Mouse (Mus musculus): ENCODE results near the gene Hpse.

Gene Hpse

DNA sequence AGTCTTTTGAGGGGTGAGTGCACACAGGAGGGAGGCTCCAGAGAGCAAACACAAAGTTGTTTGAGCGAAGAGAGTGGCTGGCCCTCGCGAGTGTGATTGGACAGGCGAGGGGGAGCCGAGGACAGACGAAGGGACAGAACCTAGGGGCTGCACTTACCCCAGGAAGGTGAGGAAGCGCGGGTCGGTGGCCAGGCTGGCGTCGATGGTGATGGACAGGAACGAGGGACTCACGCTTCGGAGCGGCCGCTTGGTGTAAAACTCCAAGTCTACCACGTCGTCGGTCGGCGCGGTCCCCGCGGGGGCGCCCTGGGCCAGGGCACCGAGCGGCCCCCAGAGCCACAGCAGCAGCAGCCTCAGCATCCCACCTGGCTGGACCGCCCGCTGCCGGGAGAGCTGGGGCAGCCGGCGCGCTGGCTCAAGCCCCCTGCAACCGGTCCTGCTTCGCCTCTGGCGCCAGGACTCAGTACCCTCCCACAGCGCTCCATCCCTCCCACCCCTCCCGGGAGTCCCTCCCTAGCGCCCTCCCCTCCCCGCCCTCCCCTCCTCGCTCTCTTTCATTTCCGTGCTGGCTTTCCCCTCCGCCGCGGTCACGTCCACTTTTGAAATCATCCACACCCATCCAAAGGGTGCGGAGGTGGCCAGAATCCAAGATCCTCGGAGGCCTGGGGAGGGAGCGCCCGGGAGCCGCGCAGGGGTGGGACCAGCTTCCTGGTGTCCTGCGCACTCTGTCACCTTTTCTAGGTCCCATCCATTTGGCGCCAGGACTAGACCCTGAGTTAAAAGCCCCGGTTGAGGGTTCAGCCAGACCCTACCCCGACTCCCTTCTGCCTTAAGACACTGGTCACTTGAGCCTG, at the start of gene Hpse:
TSS of gene Hpse (minus strand) at position 482 of the 854 bp plus-strand sequence.
- DNase-seq (ENCODE audit: low spot score in 2 of 2) = peak in 1 of 2 experiments; percentile 5

DNA sequence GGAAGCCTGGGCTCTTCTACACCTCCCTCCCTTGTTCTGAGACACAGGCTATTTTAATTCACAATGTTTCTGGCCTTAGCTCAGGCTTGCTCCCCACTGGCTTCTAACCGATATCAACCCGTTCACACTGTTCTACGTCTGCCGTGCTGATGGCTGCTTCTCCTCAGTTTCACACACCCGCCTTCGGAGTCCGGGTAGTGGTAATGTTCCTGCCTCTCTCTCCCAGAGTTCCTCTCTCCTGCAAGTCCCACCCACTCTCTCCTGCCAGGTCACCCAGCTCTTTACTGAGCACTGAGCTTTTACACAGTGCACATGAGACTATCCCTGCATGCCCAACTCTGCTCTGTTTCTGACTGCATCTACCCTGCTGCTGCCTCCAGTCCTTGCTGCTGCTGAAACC, 46.5 kb upstream of the Hpse start:
- peak in 1 of 2 experiments; percentile 20 for DNase-seq (ENCODE audit: low spot score in 2 of 2)

DNA sequence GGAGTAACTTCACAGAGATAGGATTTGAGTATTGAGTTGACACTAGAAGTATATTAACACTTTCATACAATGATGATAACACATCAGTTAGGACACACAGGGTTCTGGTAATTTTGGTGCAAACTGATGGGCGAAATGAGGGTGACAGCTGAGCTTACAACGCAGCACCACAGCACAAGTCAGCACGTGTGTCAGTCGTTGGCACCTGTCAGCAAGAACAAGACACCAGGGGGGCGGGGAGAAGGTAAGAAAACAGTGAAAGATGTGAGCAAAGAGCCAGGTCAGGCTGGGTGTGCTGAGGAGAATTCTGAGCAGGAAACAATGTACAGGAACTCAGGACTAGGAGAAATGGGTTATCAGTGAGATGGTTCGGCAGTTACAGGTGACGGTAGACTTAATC, 42.2 kb upstream of the Hpse start:
- no peak for DNase-seq (ENCODE audit: low spot score in 2 of 2)

DNA sequence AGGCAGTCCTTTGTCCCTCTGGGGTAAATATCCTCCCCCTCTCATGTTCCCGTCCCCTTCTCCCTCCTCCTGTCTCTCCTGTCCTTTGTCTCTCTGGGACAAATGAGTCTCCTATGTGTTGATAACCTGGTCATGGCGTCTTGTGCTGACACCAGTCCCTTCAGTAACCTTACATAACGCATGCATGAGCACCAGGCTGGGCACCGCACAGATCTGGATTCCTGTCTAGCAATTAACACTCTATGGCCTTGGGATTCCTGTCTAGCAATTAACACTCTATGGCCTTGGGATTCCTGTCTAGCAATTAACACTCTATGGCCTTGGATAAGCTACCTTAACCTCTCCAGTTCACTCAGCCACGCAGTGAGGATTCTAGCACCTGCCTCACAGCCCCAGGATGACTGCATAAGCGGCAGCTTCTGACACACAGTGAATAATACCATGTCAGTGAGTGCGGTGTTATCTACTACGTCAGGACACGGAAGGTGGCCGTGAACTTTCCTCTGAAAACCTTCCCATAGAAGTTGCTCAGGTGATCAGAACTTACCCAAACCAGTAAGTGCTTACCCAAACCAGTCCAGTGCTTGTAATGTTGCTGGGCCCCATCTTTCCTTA, 40.6 kb upstream of the Hpse start:
- no peak for DNase-seq (ENCODE audit: low spot score in 2 of 2)

DNA sequence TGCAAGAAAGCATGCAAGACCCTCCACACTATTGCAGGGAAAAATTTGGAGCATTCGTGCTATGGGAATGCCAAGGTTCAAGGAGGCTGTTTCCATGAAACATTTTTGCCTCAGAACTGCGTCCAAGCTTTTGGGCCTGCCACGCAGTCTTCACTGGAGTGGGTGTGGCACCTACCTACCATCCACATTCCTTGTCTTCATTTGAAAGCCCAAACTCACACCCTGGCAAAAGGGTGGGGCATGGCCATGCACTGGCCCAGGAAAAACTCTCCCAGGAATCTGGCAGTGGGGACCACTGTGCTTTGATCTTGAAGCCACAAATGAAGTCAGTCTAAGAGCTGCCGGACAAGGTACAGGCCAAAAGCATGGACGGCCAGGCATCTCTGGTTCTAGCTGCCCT, 38.6 kb upstream of the Hpse start:
- DNase-seq (ENCODE audit: low spot score in 2 of 2) = no peak

DNA sequence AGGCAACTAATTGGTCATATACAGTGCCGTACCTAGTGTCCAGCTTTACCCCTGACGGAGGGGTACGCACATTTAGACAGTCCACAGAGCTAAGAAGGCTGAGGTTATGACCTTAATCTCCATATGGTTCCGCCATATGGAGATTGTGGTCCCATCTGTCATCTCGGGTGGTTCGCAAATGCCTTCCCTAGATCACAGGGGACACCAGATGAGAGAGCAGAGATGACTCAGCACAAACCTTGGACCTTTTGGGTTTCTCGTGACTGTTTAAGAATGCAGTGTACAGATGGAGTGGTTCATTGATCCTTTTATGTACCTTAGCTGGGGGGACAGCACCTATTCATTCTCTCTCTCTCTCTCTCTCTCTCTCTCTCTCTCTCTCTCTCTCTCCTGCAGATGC, 33.9 kb upstream of the Hpse start:
- no peak for DNase-seq (ENCODE audit: low spot score in 2 of 2)

DNA sequence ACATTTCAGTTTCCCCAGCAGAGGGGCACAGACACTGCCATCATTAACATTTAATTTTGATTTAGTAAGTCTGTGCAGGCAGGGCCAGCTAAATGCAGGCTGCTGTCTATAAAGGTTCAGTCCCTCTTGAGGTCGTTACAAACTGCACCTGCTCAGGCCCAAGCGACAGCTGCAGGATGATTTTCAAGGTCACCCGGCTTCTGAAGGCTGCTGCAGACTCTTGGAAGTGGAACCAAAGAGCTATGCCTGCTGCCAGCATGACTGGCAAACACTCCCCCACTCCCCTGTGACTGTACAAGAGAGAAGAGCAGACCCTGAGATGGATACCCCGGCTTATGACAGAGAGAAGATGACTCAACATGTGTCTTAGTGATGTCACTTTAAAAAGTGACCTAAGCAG, 32.1 kb upstream of the Hpse start:
- DNase-seq (ENCODE audit: low spot score in 2 of 2) = no peak

DNA sequence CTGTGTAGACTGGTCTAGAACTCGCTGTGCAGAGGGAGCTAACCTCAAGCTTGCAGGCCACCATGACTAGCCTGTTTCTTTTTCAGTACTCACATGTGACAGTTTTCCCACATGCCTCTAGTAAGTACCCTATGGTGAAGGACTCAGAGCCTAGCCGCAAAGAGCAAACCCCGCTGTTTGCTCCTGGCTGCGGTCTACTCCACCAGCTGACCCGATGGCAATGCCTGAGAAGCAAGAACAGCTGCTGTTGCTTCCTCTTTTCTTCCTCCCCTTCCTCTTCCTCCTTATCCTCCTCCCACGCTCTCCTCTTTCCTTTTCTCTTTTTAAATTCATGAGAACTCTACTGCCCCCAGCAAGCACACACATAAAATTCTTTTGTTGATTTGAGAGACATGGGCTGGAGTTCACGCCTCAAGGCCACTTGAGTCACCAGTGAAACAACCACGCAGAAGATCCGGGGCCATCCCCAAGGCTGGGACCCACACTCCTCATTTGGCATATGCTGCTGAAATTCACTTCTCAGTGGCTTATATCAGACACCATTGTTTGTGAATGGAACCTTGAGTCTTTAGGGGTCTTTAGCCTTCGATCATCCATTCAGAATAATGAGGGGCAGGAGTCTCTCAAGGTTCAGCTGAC, 31.2 kb upstream of the Hpse start:
- no peak for DNase-seq (ENCODE audit: low spot score in 2 of 2)

DNA sequence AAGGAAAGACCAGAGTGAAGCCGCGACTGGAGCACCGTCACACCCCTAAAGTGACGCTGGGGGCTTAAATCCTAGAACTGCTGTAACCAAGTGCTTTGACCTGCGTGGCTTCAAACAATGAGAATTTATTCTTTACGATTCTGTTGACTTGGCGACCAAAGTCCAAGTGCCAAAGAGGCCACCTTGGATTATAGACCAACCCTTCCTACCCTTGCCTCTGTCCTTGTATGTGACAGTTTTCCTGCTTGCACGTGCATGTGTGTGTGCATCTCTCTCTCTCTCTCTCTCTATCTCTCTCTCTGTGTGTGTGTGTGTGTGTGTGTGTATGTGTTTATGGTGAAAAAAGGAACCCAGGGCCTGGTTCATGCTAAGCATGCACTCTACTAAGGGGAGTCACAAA, 19.3 kb upstream of the Hpse start:
- DNase-seq (ENCODE audit: low spot score in 2 of 2) = no peak

DNA sequence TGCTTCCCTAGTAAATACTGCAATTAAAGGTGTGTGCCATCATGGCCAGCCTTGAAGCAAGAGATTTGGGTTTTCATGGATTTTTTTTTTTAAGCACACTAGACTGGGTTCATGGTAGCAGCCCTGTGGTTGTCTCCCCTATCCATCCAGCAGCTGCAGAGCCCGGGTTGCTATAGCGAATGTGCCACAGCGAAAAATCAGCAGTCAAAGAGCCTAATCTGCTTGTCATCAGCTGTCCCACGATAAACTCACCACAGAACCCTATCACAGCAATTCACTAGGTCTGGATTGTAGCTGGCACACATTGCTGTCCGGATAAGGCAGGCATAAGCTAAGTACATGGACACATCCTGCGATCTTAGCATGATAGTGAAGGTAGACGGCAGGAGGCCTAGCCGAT, 17.4 kb upstream of the Hpse start:
- DNase-seq (ENCODE audit: low spot score in 2 of 2) = no peak

DNA sequence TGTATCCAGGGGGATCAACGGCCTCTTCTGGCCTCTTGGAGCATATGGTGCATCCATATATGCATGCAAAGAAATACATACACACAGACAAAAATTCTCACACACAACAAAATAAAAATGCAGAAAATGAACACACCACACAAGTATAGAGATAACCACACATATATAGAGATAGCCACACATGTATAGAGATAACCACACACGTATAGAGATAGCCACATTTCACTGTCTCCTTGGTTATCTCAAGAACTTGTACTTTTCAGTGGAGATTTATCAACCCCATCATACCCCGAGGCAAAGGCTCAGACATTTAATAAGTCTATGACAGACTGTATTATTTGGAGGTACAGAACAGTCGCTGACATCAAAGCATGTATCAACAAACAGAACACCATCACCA, 15.0 kb upstream of the Hpse start:
- no peak for DNase-seq (ENCODE audit: low spot score in 2 of 2)

DNA sequence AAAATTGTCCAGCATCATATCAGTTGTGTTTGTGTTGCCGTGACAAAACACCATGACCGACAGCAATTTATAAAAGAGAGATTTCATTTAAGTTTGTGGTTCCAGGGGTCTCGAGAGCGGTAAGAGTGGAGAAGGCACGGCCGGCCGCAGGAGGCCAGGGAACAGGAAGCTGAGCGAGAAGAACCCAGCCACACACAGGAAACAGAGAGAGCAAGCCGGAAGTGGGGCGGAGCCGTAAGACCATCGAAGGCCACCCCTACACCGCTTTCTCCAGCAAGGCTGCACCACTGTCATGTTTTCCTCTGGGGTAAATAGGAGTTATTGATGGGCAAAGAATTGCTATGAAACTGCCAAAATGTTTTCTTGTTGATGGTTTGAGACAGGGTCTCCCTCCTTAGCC, 9.2 kb upstream of the Hpse start:
- no peak for DNase-seq (ENCODE audit: low spot score in 2 of 2)

DNA sequence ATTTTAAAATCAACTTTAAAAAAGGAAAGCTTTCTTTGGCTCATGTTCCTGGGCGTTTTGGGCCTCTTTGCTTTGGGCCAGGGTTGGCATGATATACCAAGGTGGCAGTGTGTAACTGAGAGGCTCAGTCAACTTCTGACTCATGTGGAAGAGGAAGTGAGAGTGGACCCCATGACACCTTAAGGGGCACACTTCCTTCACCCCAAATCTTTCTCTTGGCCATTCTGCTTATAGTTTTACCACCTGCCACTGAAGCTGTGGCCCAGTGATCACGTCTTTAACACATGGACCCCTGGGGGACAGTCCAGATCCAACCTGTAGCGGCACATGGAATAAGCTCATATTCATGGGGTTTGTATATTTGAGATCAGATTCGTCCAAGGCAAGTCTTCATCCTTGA, 6.5 kb upstream of the Hpse start:
- DNase-seq (ENCODE audit: low spot score in 2 of 2) = no peak

DNA sequence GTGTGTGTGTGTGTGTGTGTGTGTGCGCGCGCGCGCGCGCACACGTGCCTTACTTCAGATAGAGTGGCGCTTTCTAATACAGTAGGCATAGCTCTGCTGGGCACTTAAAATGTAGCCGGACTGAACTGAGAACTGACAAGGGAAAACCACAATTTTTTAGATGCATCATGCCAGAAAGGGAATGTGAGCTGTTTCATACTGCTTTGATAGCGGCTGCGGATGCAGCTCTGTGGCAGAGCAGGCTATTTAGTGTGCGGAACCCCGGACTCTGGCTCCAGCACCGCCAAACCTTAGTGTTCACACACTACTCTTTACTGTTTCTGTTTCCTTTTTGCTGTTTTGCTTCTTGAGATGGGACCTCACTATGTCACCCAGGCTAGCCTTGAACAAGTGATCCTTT, 2.8 kb downstream of the Hpse start:
- DNase-seq (ENCODE audit: low spot score in 2 of 2) = no peak

DNA sequence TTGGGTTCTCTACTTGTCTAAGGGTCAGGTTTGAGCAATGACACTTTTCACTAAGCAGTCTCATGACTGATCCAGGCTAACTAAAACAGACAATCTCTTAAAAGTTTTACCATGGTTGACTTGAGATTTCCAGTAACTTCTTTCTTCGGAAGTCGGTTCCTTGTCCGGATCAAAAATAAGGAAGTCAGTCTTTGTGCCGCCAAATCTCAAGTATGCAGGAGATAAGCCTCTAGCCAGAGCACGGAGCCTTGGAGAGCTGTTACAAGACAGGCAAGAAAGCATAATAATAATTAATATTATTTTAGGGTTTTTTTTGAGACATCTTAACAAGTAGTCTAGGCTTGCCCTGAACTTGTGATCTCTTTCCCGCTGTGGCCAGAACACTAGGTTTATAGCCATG, 8.3 kb downstream of the Hpse start:
- no peak for DNase-seq (ENCODE audit: low spot score in 2 of 2)

DNA sequence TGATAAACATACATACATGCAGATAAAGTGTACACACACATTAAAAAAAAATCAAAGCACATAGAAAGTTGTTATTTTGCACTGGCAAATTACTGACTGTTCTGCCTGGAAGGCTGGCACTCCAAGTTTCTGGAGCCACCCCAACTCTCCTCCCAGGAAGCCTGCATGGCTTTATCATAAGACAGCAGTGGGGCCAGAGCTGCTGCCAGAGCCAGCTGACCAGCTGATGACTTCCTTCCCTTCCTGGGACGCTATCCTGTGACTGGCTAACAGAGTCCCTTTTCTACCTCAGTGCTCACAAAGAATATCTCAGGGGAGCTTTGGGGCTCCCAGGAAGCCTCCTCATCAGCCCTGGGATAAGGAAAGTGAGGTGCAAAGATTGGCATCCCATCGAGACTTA, 9.5 kb downstream of the Hpse start:
- no peak for DNase-seq (ENCODE audit: low spot score in 2 of 2)

DNA sequence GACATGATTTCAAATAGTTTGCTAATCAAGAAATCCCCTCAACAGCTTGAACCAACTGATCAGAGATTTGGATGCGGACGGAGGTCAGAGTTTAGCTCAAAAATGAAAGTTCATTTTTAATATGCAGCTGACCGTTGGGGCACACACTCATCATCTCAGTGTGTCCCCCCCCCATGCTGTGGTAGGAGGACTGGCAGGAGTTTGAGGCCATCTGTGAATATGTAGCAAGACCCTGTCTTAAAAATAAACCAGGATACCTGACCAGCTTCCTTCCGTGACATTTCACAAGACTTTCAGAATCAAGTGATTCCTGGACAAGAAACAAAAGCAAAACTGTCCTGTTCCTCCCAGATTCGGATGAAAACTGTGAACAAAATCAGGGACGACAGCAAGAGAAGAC, 10.5 kb downstream of the Hpse start:
- DNase-seq (ENCODE audit: low spot score in 2 of 2) = no peak

DNA sequence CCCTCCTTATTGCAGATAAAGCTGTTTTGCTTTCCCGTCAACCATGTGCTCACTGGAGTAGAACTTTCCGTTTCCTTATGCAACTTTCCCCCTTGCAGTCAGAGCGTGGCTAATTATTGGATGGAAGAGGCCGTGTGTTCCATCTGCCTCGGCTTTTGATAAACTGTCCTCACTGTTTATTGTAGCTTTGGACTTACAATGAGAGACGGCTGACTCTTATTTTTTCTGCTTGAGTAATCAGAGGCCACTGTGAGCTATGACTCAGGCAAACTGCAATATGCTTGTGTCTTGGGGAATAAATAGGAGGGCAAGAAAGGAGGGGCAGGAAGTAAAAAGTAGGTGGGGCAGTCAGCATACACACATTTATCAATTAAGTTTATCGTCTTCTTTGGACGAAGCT, 12.8 kb downstream of the Hpse start:
- no peak for DNase-seq (ENCODE audit: low spot score in 2 of 2)

DNA sequence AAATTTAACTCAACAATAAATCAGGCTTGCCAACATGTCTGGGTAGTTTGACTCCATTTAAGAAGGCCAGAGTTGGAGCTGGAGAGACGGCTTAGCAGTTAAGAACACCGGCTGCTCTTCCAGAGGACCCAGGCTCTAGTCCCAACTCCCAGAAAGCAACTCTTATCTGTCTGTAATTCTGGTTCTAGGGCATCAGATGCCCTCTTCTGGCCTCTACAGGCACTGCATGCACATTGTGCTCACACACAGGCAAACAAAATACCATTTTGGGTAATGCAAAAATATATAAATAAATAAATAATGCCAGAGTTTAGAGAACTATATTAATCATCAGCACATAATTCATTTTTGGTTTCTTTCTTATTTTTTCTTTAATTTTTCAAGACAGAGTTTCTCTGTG, 15.2 kb downstream of the Hpse start:
- DNase-seq (ENCODE audit: low spot score in 2 of 2) = no peak

DNA sequence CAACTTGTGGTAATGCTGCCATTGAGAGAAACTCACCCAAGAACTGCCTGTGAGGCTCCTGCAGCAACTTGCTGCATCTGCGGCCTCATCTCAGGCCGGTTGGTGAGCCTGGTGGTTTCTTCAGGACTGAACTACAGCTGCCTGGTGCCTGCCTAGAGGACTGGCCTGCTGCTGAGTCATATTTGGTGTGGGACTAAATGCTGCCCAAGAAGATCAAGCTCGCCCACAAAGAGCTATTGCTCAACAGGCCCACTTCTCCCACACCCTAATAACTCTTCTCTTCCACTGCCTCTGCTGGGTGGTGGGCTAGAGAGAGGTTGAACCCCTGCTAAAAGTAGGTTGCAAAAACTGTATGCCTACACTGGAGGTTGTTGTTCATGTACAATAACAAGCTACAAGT, 17.2 kb downstream of the Hpse start:
- DNase-seq (ENCODE audit: low spot score in 2 of 2) = no peak

DNA sequence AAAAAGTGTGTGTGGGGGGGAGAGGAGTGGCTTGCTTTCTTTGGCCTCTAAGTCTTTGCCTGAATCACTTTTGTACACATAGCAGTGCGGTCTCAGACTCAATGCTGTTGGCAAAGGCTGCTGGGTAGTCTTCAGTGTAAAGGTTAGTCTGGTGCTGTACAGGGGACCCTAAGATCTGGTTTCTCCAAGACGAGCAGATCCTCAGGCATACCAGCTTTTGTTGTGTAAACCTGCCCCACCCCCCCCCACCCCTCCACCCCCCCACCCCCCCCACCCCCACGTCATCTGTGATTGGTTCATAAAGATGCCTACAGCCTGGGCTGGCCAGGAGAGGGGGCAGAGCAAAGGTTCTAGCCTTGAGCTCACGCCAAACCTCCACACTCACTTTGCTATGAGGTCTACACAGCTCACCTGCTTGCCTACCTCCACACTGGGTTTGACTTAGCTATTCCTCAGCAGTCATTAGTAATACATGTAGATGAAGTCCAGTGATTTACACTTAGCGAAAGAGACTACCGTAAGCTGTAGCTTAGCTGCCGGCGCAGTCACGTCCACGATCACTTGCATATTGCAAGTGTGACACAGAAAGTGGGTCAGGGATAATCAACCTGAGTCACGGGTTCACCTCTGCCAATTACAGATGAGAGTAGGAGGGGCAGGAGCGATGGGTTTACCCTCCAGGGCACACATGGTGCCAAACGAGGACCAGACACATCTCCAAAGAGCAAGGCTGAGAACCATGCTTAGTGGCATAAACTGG, 18.5 kb downstream of the Hpse start:
- no peak for DNase-seq (ENCODE audit: low spot score in 2 of 2)

DNA sequence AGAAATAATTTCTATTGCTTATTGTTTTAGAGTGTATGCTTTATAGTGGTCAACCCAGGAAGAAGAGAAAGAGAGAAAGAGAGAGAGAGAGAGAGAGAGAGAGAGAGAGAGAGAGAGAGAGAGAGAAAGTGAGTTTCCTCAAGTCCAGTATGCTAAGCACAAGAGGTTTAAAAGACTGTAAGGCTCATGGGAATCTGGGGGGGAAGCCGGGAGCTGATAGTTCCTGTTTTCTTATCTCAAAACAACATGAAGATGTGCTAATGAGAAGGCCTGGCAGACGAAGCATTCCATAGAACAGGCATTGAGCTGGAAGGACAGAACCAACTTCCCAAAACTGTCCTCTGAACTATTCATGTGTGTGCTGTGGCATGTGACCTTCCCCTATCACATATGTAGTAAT, 21.6 kb downstream of the Hpse start:
- no peak for DNase-seq (ENCODE audit: low spot score in 2 of 2)
